Mouse (Mus musculus): ENCODE measurements around the gene AC131692.1. TPM values are rescaled to one million over a fixed set of nuclear protein-coding genes. Genes with fewer than 3 reads are reported as not detected.

The AC131692.1 gene
- polyA plus RNA-seq, 1 experiment, result 0.07 TPM

DNA sequence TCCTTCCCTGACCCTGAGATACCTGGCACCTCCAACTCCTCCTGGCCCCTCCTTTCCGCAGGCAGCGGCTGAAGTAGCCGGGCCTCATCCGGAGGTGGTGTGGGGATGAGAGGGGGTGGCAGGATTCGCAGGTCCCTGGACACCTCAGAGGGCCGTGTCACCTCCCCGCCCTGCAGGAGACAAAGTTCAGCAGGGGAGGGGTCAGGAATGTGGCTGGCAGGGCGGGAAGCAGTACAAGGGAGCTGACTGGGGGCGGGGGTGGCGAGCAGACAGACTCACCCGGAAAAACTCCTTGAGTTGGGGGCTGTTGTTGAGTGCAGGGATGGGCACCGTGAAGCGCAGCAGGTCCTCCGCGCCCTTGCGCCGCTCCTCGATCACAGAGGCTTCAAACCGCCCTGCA lies 27.5 kb downstream of the AC131692.1 start:
- Histone ChIP-seq H3K4me3 (no peak overlapping the region), H3K79me2 (ENCODE audit: control insufficient read depth, insufficient read depth) (peaks cover 10% of the 10 kb centered on the region), H3K4me2 (ENCODE audit: low read depth) (no peak overlapping the region), H3ac (ENCODE audit: control insufficient read depth, insufficient read length) (no peak overlapping the region), H3K27me3 (ENCODE audit: control insufficient read depth, insufficient read depth, insufficient read length) (no peaks in the 10 kb centered on the region), H3K36me3 (ENCODE audit: control insufficient read depth, insufficient read depth) (peaks cover 4% of the 10 kb centered on the region)
- TF ChIP-seq TCF3 (IDR thresholded peaks at IDR 0.05; ENCODE audit: insufficient read length, low read depth) (no peak), REST (IDR thresholded peaks at IDR 0.05; ENCODE audit: insufficient read depth, insufficient read length) (no peak), MAX (IDR thresholded peaks at IDR 0.05; ENCODE audit: low read depth) (no peak), POLR2A (IDR thresholded peaks at IDR 0.05; ENCODE audit: insufficient read length, low read depth) (no peak), SRF (IDR thresholded peaks at IDR 0.05; ENCODE audit: control insufficient read depth, insufficient read length, low read depth) (no peak), MYOD1 (IDR thresholded peaks at IDR 0.05; ENCODE audit: control insufficient read depth in 1 of 3, insufficient read length in 2 of 3, low read depth in 2 of 3) (no peak), E2F4 (IDR thresholded peaks at IDR 0.05; ENCODE audit: insufficient read depth) (no peak), TCF12 (IDR thresholded peaks at IDR 0.05; ENCODE audit: insufficient read depth, poor library complexity, severe bottlenecking) (no peak), MYOG (IDR thresholded peaks at IDR 0.05; ENCODE audit: control insufficient read depth in 1 of 3, insufficient read depth in 1 of 3, insufficient read length in 2 of 3, low read depth in 2 of 3) (no peak), CEBPB (IDR thresholded peaks at IDR 0.05; ENCODE audit: insufficient read depth, poor library complexity, severe bottlenecking) (no peak), POLR2AphosphoS2 (IDR thresholded peaks at IDR 0.05; ENCODE audit: insufficient read length, low read depth) (no peak), USF1 (IDR thresholded peaks at IDR 0.05; ENCODE audit: low read depth) (no peak)

DNA sequence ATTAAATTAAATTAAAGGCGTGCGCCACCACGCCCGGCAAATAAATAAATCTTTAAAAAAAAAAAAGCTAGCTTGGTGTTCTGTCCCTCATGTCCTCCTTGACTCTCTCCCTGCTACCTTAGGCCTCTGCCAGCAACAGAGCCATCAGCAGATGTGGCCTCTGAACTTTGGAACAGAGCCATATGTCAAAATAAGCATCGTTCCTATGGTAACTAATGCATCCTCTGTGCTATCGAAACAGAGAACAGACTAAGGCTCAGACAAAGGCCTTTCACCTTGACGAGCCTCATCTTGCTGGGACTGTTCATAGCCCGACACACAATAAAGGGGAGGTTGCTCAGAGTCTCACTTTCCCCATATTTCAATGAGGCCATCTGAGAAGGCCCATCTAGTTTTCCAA lies 29.1 kb downstream of the AC131692.1 start:
- Histone ChIP-seq H3K4me3 (no peak overlapping the region), H3ac (ENCODE audit: control insufficient read depth, insufficient read length) (no peak overlapping the region), H3K4me2 (ENCODE audit: low read depth) (no peak overlapping the region), H3K36me3 (ENCODE audit: control insufficient read depth, insufficient read depth) (peaks cover 4% of the 10 kb centered on the region), H3K79me2 (ENCODE audit: control insufficient read depth, insufficient read depth) (no peaks in the 10 kb centered on the region), H3K27me3 (ENCODE audit: control insufficient read depth, insufficient read depth, insufficient read length) (no peaks in the 10 kb centered on the region)
- TF ChIP-seq E2F4 (IDR thresholded peaks at IDR 0.05; ENCODE audit: insufficient read depth), result no peak
- TF ChIP-seq POLR2AphosphoS2 (IDR thresholded peaks at IDR 0.05; ENCODE audit: insufficient read length, low read depth), result no peak
- TF ChIP-seq SRF (IDR thresholded peaks at IDR 0.05; ENCODE audit: control insufficient read depth, insufficient read length, low read depth), result no peak
- TF ChIP-seq TCF12 (IDR thresholded peaks at IDR 0.05; ENCODE audit: insufficient read depth, poor library complexity, severe bottlenecking), result no peak
- no peak for TF ChIP-seq REST (IDR thresholded peaks at IDR 0.05; ENCODE audit: insufficient read depth, insufficient read length)
- no peak for TF ChIP-seq MYOG (IDR thresholded peaks at IDR 0.05; ENCODE audit: control insufficient read depth in 1 of 3, insufficient read depth in 1 of 3, insufficient read length in 2 of 3, low read depth in 2 of 3)

- H3K36me3 ChIP-seq (ENCODE audit: control insufficient read depth, insufficient read depth), result peaks cover 4% of the 10 kb centered on the region
Observed at GRCm38 (mm10) chr19:6124898-6125297, 30.7 kb downstream of the AC131692.1 start.

DNA sequence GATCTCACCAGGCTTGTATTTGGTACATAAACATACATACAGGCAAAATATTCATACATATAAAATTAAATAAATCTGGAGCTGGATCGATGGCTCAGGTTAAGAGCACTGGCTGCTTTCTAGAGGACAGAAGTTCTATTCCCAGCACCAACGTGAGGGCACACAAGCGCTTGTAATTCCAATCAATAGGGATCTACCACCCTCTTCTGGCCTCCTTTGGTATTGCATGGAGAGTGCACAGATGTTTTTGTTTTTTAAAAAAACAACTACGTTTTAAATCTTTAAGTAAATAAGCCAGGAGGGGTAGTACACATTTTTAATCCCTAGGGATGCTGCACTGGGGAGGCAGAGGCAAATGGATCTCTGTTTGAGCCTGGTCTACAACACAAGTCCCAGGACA lies 32.1 kb downstream of the AC131692.1 start:
- H3K4me2 ChIP-seq (ENCODE audit: low read depth), result no peak overlapping the region

More at GRCm38 (mm10) chr19:6124898-6125297, 30.7 kb downstream of the AC131692.1 start:
- H3K27me3 ChIP-seq (ENCODE audit: control insufficient read depth, insufficient read depth, insufficient read length), result no peaks in the 10 kb centered on the region
- no peak overlapping the region for H3ac ChIP-seq (ENCODE audit: control insufficient read depth, insufficient read length)
- H3K4me3 ChIP-seq, result no peak overlapping the region
- H3K4me2 ChIP-seq (ENCODE audit: low read depth), result no peak overlapping the region
- TF ChIP-seq TCF3 (IDR thresholded peaks at IDR 0.05; ENCODE audit: insufficient read length, low read depth) (no peak), MYOG (IDR thresholded peaks at IDR 0.05; ENCODE audit: control insufficient read depth in 1 of 3, insufficient read depth in 1 of 3, insufficient read length in 2 of 3, low read depth in 2 of 3) (no peak), USF1 (IDR thresholded peaks at IDR 0.05; ENCODE audit: low read depth) (no peak), CEBPB (IDR thresholded peaks at IDR 0.05; ENCODE audit: insufficient read depth, poor library complexity, severe bottlenecking) (no peak), MYOD1 (IDR thresholded peaks at IDR 0.05; ENCODE audit: control insufficient read depth in 1 of 3, insufficient read length in 2 of 3, low read depth in 2 of 3) (no peak), REST (IDR thresholded peaks at IDR 0.05; ENCODE audit: insufficient read depth, insufficient read length) (no peak), E2F4 (IDR thresholded peaks at IDR 0.05; ENCODE audit: insufficient read depth) (no peak), SRF (IDR thresholded peaks at IDR 0.05; ENCODE audit: control insufficient read depth, insufficient read length, low read depth) (no peak), POLR2AphosphoS2 (IDR thresholded peaks at IDR 0.05; ENCODE audit: insufficient read length, low read depth) (no peak), TCF12 (IDR thresholded peaks at IDR 0.05; ENCODE audit: insufficient read depth, poor library complexity, severe bottlenecking) (no peak), POLR2A (IDR thresholded peaks at IDR 0.05; ENCODE audit: insufficient read length, low read depth) (no peak), MAX (IDR thresholded peaks at IDR 0.05; ENCODE audit: low read depth) (no peak)
- H3K79me2 ChIP-seq (ENCODE audit: control insufficient read depth, insufficient read depth), result no peaks in the 10 kb centered on the region

More for the DNA sequence above, 32.1 kb downstream of the AC131692.1 start:
- H3K27me3 ChIP-seq (ENCODE audit: control insufficient read depth, insufficient read depth, insufficient read length), result no peaks in the 10 kb centered on the region
- TF ChIP-seq MYOD1 (IDR thresholded peaks at IDR 0.05; ENCODE audit: control insufficient read depth in 1 of 3, insufficient read length in 2 of 3, low read depth in 2 of 3) (no peak), USF1 (IDR thresholded peaks at IDR 0.05; ENCODE audit: low read depth) (no peak), REST (IDR thresholded peaks at IDR 0.05; ENCODE audit: insufficient read depth, insufficient read length) (no peak), SRF (IDR thresholded peaks at IDR 0.05; ENCODE audit: control insufficient read depth, insufficient read length, low read depth) (no peak), MAX (IDR thresholded peaks at IDR 0.05; ENCODE audit: low read depth) (no peak), TCF3 (IDR thresholded peaks at IDR 0.05; ENCODE audit: insufficient read length, low read depth) (no peak), POLR2AphosphoS2 (IDR thresholded peaks at IDR 0.05; ENCODE audit: insufficient read length, low read depth) (no peak), TCF12 (IDR thresholded peaks at IDR 0.05; ENCODE audit: insufficient read depth, poor library complexity, severe bottlenecking) (no peak), E2F4 (IDR thresholded peaks at IDR 0.05; ENCODE audit: insufficient read depth) (no peak), POLR2A (IDR thresholded peaks at IDR 0.05; ENCODE audit: insufficient read length, low read depth) (no peak), MYOG (IDR thresholded peaks at IDR 0.05; ENCODE audit: control insufficient read depth in 1 of 3, insufficient read depth in 1 of 3, insufficient read length in 2 of 3, low read depth in 2 of 3) (no peak), CEBPB (IDR thresholded peaks at IDR 0.05; ENCODE audit: insufficient read depth, poor library complexity, severe bottlenecking) (no peak)
- no peak overlapping the region for H3ac ChIP-seq (ENCODE audit: control insufficient read depth, insufficient read length)
- H3K79me2 ChIP-seq (ENCODE audit: control insufficient read depth, insufficient read depth), result no peaks in the 10 kb centered on the region
- no peak overlapping the region for H3K4me3 ChIP-seq
- H3K36me3 ChIP-seq (ENCODE audit: control insufficient read depth, insufficient read depth), result peaks cover 4% of the 10 kb centered on the region

All from myocyte (in vitro differentiated cells).